Mouse (Mus musculus) forebrain, embryonic 16.5 days (tissue): ENCODE measurements at regions not wholly inside any gene's neighbourhood (a gene's known extent, or its start where the extent isn't known, plus 50 kb on each side); places are given as distances from the start of the nearest gene placed in this dataset.
A peak's percentile ranks its signal among the peaks of the same experiment; 100 is the strongest.

ENCODE experiments used
- ATAC-seq: fragments of 200-750 bp; cut with Nextera tagmentation; 2 replicates; pipeline ENCODE4 v1.8.0; 2017; ENCODE audit warnings: mild to moderate bottlenecking, moderate library complexity
- H3K27ac ChIP-seq: fragments of 300-500 bp; sonication (generic); 2 replicates; pipeline ENCODE4 v1.5.1; 2014; ENCODE audit warnings: low read length, control low read depth
- H3K27me3 ChIP-seq: fragments of 300-500 bp; sonication (generic); replicated peaks from 2 replicates; pipeline ENCODE4 v1.6.1; 2014; ENCODE audit warnings: low read length; ENCODE audit not compliant: control insufficient read depth, insufficient read depth
- H3K36me3 ChIP-seq: fragments of 300-500 bp; sonication (generic); 2 replicates; pipeline ENCODE4 v1.6.1; 2014; ENCODE audit not compliant: control insufficient read depth, insufficient read depth
- H3K4me1 ChIP-seq: fragments of 300-500 bp; sonication (generic); replicated peaks from 2 replicates; pipeline ENCODE4 v1.6.1; 2014; ENCODE audit warnings: low read length; ENCODE audit not compliant: control insufficient read depth, insufficient read depth
- H3K4me2 ChIP-seq: fragments of 300-500 bp; sonication (generic); 2 replicates; pipeline ENCODE4 v1.6.1; 2014; ENCODE audit warnings: mild to moderate bottlenecking, low read length, control low read depth
- H3K4me3 ChIP-seq: fragments of 300-500 bp; sonication (generic); replicated peaks from 2 replicates; pipeline ENCODE4 v1.5.1; 2014; ENCODE audit warnings: mild to moderate bottlenecking, low read length, control low read depth
- H3K9ac ChIP-seq: fragments of 300-500 bp; sonication (generic); replicated peaks from 2 replicates; pipeline ENCODE4 v1.6.1; 2014; ENCODE audit warnings: low read depth, low read length, control low read depth
- H3K9me3 ChIP-seq: fragments of 300-500 bp; sonication (generic); 2 replicates; pipeline ENCODE4 v1.6.1; 2016; ENCODE audit warnings: low read length; ENCODE audit not compliant: control insufficient read depth
- WGBS: fragments of 180-500 bp; shearing (Covaris S2); extraction: QIAGEN DNeasy Blood & Tissue Kit; methylation state at CpG from one replicate; pipeline ENCODE4 v1.1.7; 2014; 5-methylcytosine and 5-hydroxymethylcytosine counted together

DNA sequence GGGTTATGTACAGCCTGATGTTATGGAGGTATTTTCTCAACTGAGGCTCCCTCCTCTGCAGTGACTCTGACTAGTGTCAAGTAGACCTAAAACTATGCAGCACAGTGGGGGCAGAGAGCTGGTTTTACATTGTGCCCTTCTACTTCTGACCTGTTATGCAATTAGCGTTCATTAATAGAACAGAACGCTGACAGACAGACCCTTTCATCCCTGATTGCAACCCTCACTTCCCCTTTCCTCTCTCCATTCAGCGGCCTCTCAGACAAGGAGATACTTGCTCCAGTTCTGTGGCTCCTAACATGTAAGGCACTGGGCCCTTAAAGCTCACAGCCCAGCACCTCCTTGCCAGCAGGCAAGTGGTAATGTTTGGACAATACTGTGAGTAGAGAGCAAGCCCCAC is 125.7 kb downstream of the Gm826 start:
- H3K4me3 ChIP-seq = no peak overlapping the region
- H3K27me3 ChIP-seq = no peaks in the 10 kb centered on the region
- no peak for ATAC-seq
- no peak overlapping the region for H3K27ac ChIP-seq
- no peaks in the 10 kb centered on the region for H3K4me1 ChIP-seq
- H3K9me3 ChIP-seq = no peaks in the 10 kb centered on the region
- H3K9ac ChIP-seq = no peak overlapping the region
- WGBS = 54% methylated on average over 3 of the region's 3 CpGs
- H3K4me2 ChIP-seq = no peak overlapping the region
- no peaks in the 10 kb centered on the region for H3K36me3 ChIP-seq

DNA sequence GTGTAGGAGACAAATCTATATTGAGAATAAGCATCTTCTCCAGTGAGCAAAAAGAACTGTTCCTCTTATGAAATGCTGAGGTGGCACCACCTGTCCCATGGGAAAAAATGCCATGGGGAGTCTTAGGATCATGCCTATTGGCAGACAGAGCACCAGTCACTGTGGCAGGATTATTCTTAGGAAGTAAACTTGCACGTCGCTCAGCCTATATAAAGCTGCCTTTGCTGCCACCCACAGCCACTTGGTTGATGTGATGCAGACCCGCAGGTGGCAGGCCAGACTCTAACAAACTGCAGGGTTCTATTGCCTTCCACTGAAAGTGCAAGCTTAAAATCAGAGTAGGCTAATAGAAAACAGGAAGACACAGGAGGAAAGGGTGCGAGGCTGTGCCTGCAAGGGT is 126.7 kb downstream of the Gm826 start:
- Histone ChIP-seq H3K9ac (no peak overlapping the region), H3K27me3 (no peaks in the 10 kb centered on the region), H3K4me3 (no peak overlapping the region), H3K4me1 (no peaks in the 10 kb centered on the region), H3K4me2 (no peak overlapping the region), H3K27ac (no peak overlapping the region), H3K36me3 (no peaks in the 10 kb centered on the region), H3K9me3 (no peaks in the 10 kb centered on the region)
- no peak for ATAC-seq
- 73% methylated on average over 4 of the region's 4 CpGs for WGBS

DNA sequence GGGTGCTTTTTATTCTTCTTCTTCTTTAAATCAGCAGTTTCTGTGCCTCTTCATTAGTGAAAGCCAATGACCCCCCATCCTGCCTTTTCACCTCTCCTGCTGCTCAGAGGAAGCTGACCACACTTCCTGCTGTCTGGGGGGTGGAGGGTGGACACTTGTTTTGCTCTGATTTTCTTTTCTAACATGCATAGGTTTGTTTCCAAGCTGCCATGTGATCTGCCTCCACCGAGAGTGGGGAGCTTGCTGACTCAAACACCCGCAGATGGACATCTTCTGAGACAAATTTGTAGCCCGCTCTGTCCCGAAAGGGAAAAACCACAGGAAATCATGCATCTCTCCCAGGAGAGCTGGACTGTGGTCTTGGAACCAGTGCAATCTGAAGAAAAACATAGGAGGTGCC is 141.3 kb downstream of the Gm826 start:
- no peaks in the 10 kb centered on the region for H3K9me3 ChIP-seq
- no peak for ATAC-seq
- H3K4me3 ChIP-seq = no peak overlapping the region
- no peak overlapping the region for H3K27ac ChIP-seq
- no peaks in the 10 kb centered on the region for H3K36me3 ChIP-seq
- no peaks in the 10 kb centered on the region for H3K27me3 ChIP-seq
- no peaks in the 10 kb centered on the region for H3K4me1 ChIP-seq
- WGBS = 88% methylated on average over 4 of the region's 4 CpGs
- H3K9ac ChIP-seq = no peak overlapping the region
- no peak overlapping the region for H3K4me2 ChIP-seq

DNA sequence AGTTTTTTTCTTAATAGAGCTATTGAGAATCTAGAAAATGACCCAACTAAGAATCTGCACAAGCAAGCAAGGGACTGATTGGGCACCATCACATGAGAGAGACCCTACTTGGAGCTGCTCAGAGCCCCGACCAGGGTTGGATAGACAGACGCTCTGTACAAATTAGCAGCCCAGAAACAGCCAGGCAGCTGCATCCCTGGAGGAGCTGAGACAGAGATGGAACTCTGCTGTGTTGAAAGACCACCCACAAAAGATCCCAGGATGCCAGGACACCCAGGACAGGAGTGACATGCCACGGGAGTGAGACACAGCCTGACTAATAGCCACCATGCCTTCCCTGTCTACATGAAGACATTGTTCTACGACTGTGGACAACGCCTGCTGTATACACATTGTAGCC is 147.9 kb downstream of the Gm826 start:
- Histone ChIP-seq H3K27me3 (no peaks in the 10 kb centered on the region), H3K4me1 (no peaks in the 10 kb centered on the region), H3K27ac (no peak overlapping the region), H3K9me3 (no peaks in the 10 kb centered on the region), H3K9ac (no peak overlapping the region), H3K36me3 (no peaks in the 10 kb centered on the region), H3K4me3 (no peak overlapping the region), H3K4me2 (no peak overlapping the region)
- WGBS = 85% methylated on average over 5 of the region's 5 CpGs
- no peak for ATAC-seq

DNA sequence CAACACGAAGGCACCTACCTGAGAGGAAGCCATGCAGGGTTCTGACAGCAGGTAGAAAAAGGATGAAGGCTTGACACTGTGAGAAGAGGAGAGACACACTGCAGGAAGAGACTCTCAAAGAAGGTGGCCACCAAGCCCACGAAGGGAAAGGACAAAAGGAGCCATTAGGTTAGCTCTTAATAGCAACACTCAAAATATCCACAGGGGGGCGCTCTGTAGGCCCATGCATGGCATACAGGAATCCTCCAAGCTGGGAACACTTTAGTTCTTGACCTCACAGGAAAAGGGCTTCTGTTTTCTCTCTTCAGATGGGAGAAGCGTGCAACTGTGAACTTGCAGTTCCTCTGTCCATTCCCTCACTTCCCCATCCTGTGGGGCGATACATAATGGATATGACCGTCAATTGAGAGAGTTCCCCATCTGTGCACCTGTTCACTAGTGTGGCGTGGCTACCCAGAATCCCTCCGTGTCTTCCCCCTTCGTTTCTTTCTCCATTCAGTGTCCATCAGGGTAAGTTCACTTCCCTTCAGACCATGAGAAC is 162.9 kb downstream of the Gm826 start:
- no peak overlapping the region for H3K4me3 ChIP-seq
- no peaks in the 10 kb centered on the region for H3K27me3 ChIP-seq
- H3K36me3 ChIP-seq = no peaks in the 10 kb centered on the region
- no peaks in the 10 kb centered on the region for H3K9me3 ChIP-seq
- 73% methylated on average over 9 of the region's 9 CpGs for WGBS
- no peaks in the 10 kb centered on the region for H3K4me1 ChIP-seq
- no peak overlapping the region for H3K4me2 ChIP-seq
- no peak for ATAC-seq
- H3K27ac ChIP-seq = no peak overlapping the region
- no peak overlapping the region for H3K9ac ChIP-seq

DNA sequence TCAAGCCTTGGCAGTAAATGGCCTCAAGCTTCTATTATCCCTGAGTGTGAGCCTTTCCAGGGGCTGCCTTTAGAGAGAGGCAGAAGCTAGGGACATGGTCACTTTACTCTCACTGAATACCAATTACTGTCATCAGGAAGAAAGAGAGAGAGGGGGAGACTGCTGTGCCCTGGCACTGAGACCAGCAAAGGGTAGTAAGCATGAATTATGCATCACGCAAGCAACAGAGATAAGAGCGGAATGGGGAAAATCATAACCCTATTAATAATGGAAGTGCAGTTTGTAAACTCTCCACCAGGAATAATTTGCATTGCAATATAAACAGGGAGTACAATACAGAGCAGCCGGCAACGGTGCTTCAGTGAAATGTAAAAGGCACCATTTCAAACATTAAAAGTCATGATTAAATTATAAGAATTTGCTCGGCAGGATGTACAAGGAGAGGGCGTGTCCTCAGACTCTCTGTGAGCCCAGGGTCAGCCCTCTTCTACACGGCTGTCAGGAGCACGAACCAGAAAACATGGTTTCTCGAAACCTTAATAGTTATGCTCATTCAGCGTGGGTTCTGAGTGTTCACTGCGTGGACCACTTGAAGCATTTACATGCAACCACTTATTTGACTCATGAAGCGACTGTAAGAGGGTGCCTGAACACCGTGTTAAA is 175.2 kb downstream of the Gm826 start:
- Histone ChIP-seq H3K9ac (no peak overlapping the region), H3K9me3 (no peaks in the 10 kb centered on the region), H3K4me2 (peak overlapping the region; percentile 14; the same call in 1 of the 2 replicates), H3K27ac (no peak overlapping the region), H3K4me1 (peaks cover 6% of the 10 kb centered on the region; the same call in 1 of the 2 replicates), H3K4me3 (no peak overlapping the region), H3K27me3 (no peaks in the 10 kb centered on the region), H3K36me3 (no peaks in the 10 kb centered on the region)
- 55% methylated on average over 13 of the region's 13 CpGs for WGBS
- ATAC-seq = peak; percentile 80

DNA sequence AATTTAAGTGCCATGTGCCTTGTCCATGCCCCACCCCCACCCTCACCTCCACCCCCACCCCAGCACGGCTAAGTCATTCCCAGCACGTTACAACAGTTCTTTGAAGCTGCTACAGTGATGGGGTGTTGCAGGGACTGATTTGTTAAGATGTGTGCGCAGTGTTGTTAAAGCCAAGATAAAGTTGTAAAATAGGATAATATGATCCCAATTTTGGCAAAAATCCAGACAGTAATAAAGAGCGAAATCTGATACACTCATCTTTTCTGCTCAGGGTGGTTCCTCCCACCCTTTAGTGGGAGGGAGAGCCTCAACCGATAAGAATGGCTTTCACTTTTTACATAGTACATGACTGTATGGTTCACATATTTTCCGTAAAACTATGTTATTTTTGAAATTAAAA is 180.2 kb downstream of the Gm826 start:
- 64% methylated on average over 6 of the region's 6 CpGs for WGBS
- Histone ChIP-seq H3K4me3 (no peak overlapping the region), H3K27ac (no peak overlapping the region), H3K36me3 (no peaks in the 10 kb centered on the region), H3K27me3 (no peaks in the 10 kb centered on the region), H3K9me3 (no peaks in the 10 kb centered on the region), H3K4me2 (no peak overlapping the region), H3K4me1 (peaks cover 3% of the 10 kb centered on the region; the same call in 1 of the 2 replicates), H3K9ac (no peak overlapping the region)
- ATAC-seq = no peak

DNA sequence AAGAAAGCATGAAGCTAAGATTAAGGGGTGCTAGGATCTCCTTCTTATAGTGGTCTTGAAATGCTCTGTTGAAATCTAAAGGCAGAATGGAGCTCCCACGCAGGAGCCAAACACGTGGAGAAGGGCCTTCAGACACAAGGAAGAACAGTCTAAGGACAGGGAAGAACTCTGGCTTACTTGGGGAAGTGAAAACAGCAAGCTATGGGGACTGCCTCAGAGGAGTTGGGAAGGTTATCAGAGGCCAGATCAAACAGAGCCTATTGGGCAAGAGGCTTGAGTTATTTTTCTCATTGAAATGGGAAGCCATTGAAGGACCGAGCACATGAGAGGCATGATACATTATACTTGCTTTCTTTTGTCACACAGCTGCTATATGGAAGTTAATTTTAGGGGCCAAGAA is 181.9 kb downstream of the Gm826 start:
- H3K4me2 ChIP-seq = no peak overlapping the region
- no peaks in the 10 kb centered on the region for H3K27me3 ChIP-seq
- no peak for ATAC-seq
- H3K36me3 ChIP-seq = no peaks in the 10 kb centered on the region
- H3K4me3 ChIP-seq = no peak overlapping the region
- no peaks in the 10 kb centered on the region for H3K4me1 ChIP-seq
- no peaks in the 10 kb centered on the region for H3K9me3 ChIP-seq
- 92% methylated on average over 3 of the region's 3 CpGs for WGBS
- H3K27ac ChIP-seq = no peak overlapping the region
- H3K9ac ChIP-seq = no peak overlapping the region

DNA sequence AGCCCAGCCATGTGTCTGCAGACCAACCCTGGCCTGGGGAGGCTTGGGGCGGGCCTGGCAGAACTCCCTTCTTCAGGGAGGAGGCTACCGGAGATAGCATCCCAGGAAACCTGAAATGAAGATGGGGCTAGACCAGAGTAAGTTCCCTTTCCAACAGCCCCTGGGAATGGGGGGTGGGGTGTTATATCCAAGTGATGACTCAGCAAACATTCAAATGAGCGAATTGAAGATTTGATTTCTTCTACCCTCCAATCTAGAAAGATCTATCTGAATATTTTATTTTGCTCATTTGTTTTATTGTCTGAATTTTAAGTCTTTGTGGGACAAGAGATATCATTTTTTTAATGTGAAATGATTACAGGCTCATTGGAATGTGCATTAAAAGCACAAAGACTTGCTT is 185.0 kb downstream of the Gm826 start:
- no peak overlapping the region for H3K9ac ChIP-seq
- 91% methylated on average over 3 of the region's 3 CpGs for WGBS

DNA sequence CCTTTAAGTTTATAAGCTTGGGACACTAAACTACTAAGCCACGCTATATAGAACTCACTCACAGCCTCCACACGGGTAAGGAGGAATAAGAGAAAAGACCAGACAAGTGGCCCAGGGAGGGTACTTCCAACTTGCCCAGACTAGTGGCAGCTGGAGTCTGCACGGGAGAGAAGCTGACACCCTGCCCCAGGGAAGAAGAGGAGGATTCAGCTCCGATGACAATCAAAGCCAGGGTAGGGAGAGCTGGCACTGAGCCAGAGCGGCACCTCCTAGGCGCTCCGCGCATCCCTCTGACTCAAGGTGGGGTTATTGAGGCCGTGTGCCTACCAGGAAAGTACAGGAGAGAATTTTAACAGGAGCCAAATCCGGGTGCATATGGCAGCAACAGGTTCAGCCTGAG is 185.4 kb downstream of the Gm826 start:
- H3K36me3 ChIP-seq = no peaks in the 10 kb centered on the region
- H3K4me2 ChIP-seq = no peak overlapping the region
- H3K4me1 ChIP-seq = no peaks in the 10 kb centered on the region
- no peaks in the 10 kb centered on the region for H3K9me3 ChIP-seq
- no peak overlapping the region for H3K4me3 ChIP-seq
- no peak overlapping the region for H3K9ac ChIP-seq
- H3K27ac ChIP-seq = no peak overlapping the region
- 71% methylated on average over 10 of the region's 10 CpGs for WGBS
- no peak for ATAC-seq
- H3K27me3 ChIP-seq = no peaks in the 10 kb centered on the region

More for the DNA sequence above, 185.0 kb downstream of the Gm826 start:
- no peaks in the 10 kb centered on the region for H3K27me3 ChIP-seq
- ATAC-seq = no peak
- H3K4me3 ChIP-seq = no peak overlapping the region
- H3K4me2 ChIP-seq = no peak overlapping the region
- H3K4me1 ChIP-seq = no peaks in the 10 kb centered on the region
- H3K36me3 ChIP-seq = no peaks in the 10 kb centered on the region
- no peaks in the 10 kb centered on the region for H3K9me3 ChIP-seq
- no peak overlapping the region for H3K27ac ChIP-seq
